Mouse (Mus musculus): ENCODE results near the gene Dgki.

Gene Dgki

GRCm38 (mm10) chr6:37007573-37007972 lies 292.4 kb downstream of the Dgki start:
- DNase-seq (ENCODE audit: low spot score): no peak

- no peak for DNase-seq (ENCODE audit: low spot score)
These were observed 295.1 kb downstream of the Dgki start for GRCm38 (mm10) chr6:37004914-37005313.

- no peak for DNase-seq (ENCODE audit: low spot score)
These were observed 296.7 kb downstream of the Dgki start for GRCm38 (mm10) chr6:37003235-37003634.

- DNase-seq (ENCODE audit: low spot score): no peak
These were observed 301.0 kb downstream of the Dgki start for GRCm38 (mm10) chr6:36998942-36999341.

GRCm38 (mm10) chr6:36994329-36994728 lies 305.7 kb downstream of the Dgki start:
- DNase-seq (ENCODE audit: low spot score): no peak

- DNase-seq (ENCODE audit: low spot score): no peak
These were observed 309.8 kb downstream of the Dgki start for GRCm38 (mm10) chr6:36990186-36990585.

- DNase-seq (ENCODE audit: low spot score): no peak
These were observed 311.2 kb downstream of the Dgki start for GRCm38 (mm10) chr6:36988800-36989199.

- no peak for DNase-seq (ENCODE audit: low spot score)
These were observed 318.3 kb downstream of the Dgki start for GRCm38 (mm10) chr6:36981646-36982045.

- no peak for DNase-seq (ENCODE audit: low spot score)
These were observed 319.5 kb downstream of the Dgki start for GRCm38 (mm10) chr6:36980475-36980874.

GRCm38 (mm10) chr6:36978176-36978575 lies 321.8 kb downstream of the Dgki start:
- DNase-seq (ENCODE audit: low spot score): no peak

- no peak for DNase-seq (ENCODE audit: low spot score)
These were observed 326.9 kb downstream of the Dgki start for GRCm38 (mm10) chr6:36973096-36973495.

GRCm38 (mm10) chr6:36972494-36972893 lies 327.5 kb downstream of the Dgki start:
- DNase-seq (ENCODE audit: low spot score): no peak

GRCm38 (mm10) chr6:36969249-36969885 lies 330.6 kb downstream of the Dgki start:
- DNase-seq (ENCODE audit: low spot score): no peak

- DNase-seq (ENCODE audit: low spot score): no peak
These were observed 339.3 kb downstream of the Dgki start for GRCm38 (mm10) chr6:36960658-36961057.

GRCm38 (mm10) chr6:36955293-36955692 lies 344.7 kb downstream of the Dgki start:
- no peak for DNase-seq (ENCODE audit: low spot score)

GRCm38 (mm10) chr6:36950648-36951047 lies 349.3 kb downstream of the Dgki start:
- no peak for DNase-seq (ENCODE audit: low spot score)

- DNase-seq (ENCODE audit: low spot score): no peak
These were observed 352.1 kb downstream of the Dgki start for GRCm38 (mm10) chr6:36947861-36948260.

- DNase-seq (ENCODE audit: low spot score): no peak
These were observed 362.5 kb downstream of the Dgki start for GRCm38 (mm10) chr6:36937527-36937926.

- DNase-seq (ENCODE audit: low spot score): no peak
These were observed 363.2 kb downstream of the Dgki start for GRCm38 (mm10) chr6:36936816-36937215.

- DNase-seq (ENCODE audit: low spot score): no peak
These were observed 368.5 kb downstream of the Dgki start for GRCm38 (mm10) chr6:36931473-36931872.

- DNase-seq (ENCODE audit: low spot score): no peak
These were observed 370.2 kb downstream of the Dgki start for GRCm38 (mm10) chr6:36929781-36930180.

- DNase-seq (ENCODE audit: low spot score): no peak
These were observed 373.5 kb downstream of the Dgki start for GRCm38 (mm10) chr6:36926455-36926854.

- DNase-seq (ENCODE audit: low spot score): no peak
These were observed 378.0 kb downstream of the Dgki start for GRCm38 (mm10) chr6:36922006-36922405.

GRCm38 (mm10) chr6:36911586-36911985 lies 388.4 kb downstream of the Dgki start:
- no peak for DNase-seq (ENCODE audit: low spot score)

Data from T-cell, adult 2 months (primary cell).